9 mouse cellular contexts compared by ENCODE assay signal in the genomic region with DNA sequence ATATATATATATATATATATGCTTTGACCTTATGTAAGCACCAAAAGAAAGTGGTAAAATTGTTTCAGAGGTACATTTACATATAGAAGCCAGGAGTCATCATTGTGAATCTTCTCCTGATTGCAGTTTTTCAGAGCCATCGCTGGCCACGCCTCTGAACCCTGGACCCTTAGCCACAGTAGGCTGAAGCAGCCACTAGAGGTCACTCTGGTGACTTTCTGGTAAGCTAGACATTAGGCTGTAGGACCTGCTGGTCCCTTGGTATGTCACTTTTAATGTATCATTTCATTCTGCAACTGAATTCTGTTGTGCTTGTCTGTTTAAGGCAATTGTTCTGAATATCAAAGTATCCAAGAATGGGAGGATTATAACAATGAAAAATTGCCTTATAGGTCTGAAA. TPM values are rescaled to one million over a fixed set of nuclear protein-coding genes. Genes with fewer than 3 reads are reported as not detected.
A peak's percentile ranks its signal among the peaks of the same experiment; 100 is the strongest.
DNase-seq lines count a peak whose midpoint lies in the region; ATAC-seq and TF ChIP-seq lines count a peak whose summit lies in the region.
"Had no signal": no experiment of that assay in that cellular context is flagged by ENCODE, and none has a peak within 500 bp of the region (broad histone marks: within the 10 kb centered on the region; RNA-seq: fewer than 3 reads in every experiment).

No protein-coding gene starts in this region.

- TF ChIP-seq CTCF in kidney, adult 2 months (conservative IDR thresholded peaks at IDR 0.05; ENCODE audit: insufficient read depth, insufficient read length, low read depth, low read length), result peak; percentile 64
- peak; percentile 75 for TF ChIP-seq CTCF in liver, adult 2 months (IDR thresholded peaks at IDR 0.05; ENCODE audit: low read depth, low read length)

- H3K4me2 ChIP-seq in kidney, embryonic 14.5 days (replicated peaks; ENCODE audit: low read depth, low read length), result no peak overlapping the region
- H3K4me2 ChIP-seq: heart, embryonic 13.5 days; neural tube, embryonic 13.5 days had no signal

- no peak overlapping the region for H3K4me3 ChIP-seq in kidney, adult 2 months (ENCODE audit: insufficient read depth, low read depth, low read length)
- no peak overlapping the region for H3K4me3 ChIP-seq in kidney, embryonic 14.5 days (ENCODE audit: low read length)
- H3K4me3 ChIP-seq in liver, adult 2 months (ENCODE audit: insufficient read depth, low read depth, low read length), result no peak overlapping the region
- H3K4me3 ChIP-seq: heart, embryonic 13.5 days; neural tube, embryonic 13.5 days had no signal

- no peak overlapping the region for H3K9ac ChIP-seq in kidney, embryonic 14.5 days (ENCODE audit: low read depth, low read length)
- H3K9ac ChIP-seq in liver, adult 2 months (ENCODE audit: low read depth, low read length), result no peak overlapping the region
- H3K9ac ChIP-seq: heart, embryonic 13.5 days; neural tube, embryonic 13.5 days had no signal

- H3K27ac ChIP-seq in kidney, adult 2 months (ENCODE audit: insufficient read depth, low read depth, low read length), result no peak overlapping the region
- H3K27ac ChIP-seq in kidney, embryonic 14.5 days (ENCODE audit: low read depth, low read length), result no peak overlapping the region
- no peak overlapping the region for H3K27ac ChIP-seq in liver, adult 2 months (replicated peaks; ENCODE audit: insufficient read depth, low read depth, low read length)
- H3K27ac ChIP-seq: heart, embryonic 13.5 days; neural tube, embryonic 13.5 days had no signal

- no peaks in the 10 kb centered on the region for H3K27me3 ChIP-seq in kidney, adult 2 months (replicated peaks; ENCODE audit: control insufficient read depth, insufficient read depth, low read length)
- no peaks in the 10 kb centered on the region for H3K27me3 ChIP-seq in kidney, embryonic 14.5 days (ENCODE audit: control insufficient read depth, insufficient read depth, low read length)
- no peaks in the 10 kb centered on the region for H3K27me3 ChIP-seq in liver, adult 2 months (ENCODE audit: control insufficient read depth, insufficient read depth, low read length)
- H3K27me3 ChIP-seq: heart, embryonic 13.5 days; neural tube, embryonic 13.5 days had no signal

- WGBS in kidney, adult 2 months, result 11% methylated on average over 2 of the region's 2 CpGs
- 29% methylated on average over 2 of the region's 2 CpGs for WGBS in kidney, embryonic 14.5 days
- 11% methylated on average over 2 of the region's 2 CpGs for WGBS in liver, adult 2 months

- DNase-seq in kidney, adult 2 months, result peak; percentile 61
- peak; percentile 60 for DNase-seq in ES-CJ7 (ENCODE audit: low read depth, low spot score)
- peak; percentile 52 for DNase-seq in adrenal gland, postnatal 25 days
- DNase-seq in liver, adult 2 months (ENCODE audit: extremely low read depth, low read depth, low spot score), result peak; percentile 38
- peak; percentile 27 to 60 for DNase-seq in spleen, adult 18-20 months

- no peak for TF ChIP-seq POLR2A in kidney, adult 2 months (IDR thresholded peaks at IDR 0.05; ENCODE audit: low read depth, low read length)
- no peak for TF ChIP-seq POLR2A in liver, adult 2 months (IDR thresholded peaks at IDR 0.05; ENCODE audit: extremely low read depth, insufficient read depth, low read length)

- no peaks in the 10 kb centered on the region for H3K36me3 ChIP-seq in kidney, adult 2 months (ENCODE audit: control insufficient read depth, insufficient read depth, low read length)
- H3K36me3 ChIP-seq in kidney, embryonic 14.5 days (ENCODE audit: control insufficient read depth, insufficient read depth, low read length), result no peaks in the 10 kb centered on the region
- H3K36me3 ChIP-seq in liver, adult 2 months (ENCODE audit: control insufficient read depth, insufficient read depth, low read length), result no peaks in the 10 kb centered on the region
- H3K36me3 ChIP-seq: heart, embryonic 13.5 days; neural tube, embryonic 13.5 days had no signal

- H3K79me2 ChIP-seq in liver, adult 2 months (ENCODE audit: control insufficient read depth, insufficient read depth, low read length), result no peaks in the 10 kb centered on the region

- no peaks in the 10 kb centered on the region for H3K9me3 ChIP-seq in kidney, embryonic 14.5 days (ENCODE audit: control insufficient read depth, low read length)
- H3K9me3 ChIP-seq: heart, embryonic 13.5 days; neural tube, embryonic 13.5 days had no signal

- no peaks in the 10 kb centered on the region for H3K4me1 ChIP-seq in kidney, adult 2 months (ENCODE audit: control insufficient read depth, insufficient read depth, low read length)
- no peaks in the 10 kb centered on the region for H3K4me1 ChIP-seq in kidney, embryonic 14.5 days (ENCODE audit: control insufficient read depth, insufficient read depth, low read length)
- H3K4me1 ChIP-seq in liver, adult 2 months (ENCODE audit: control insufficient read depth, insufficient read depth, low read length), result no peaks in the 10 kb centered on the region; the same call in 1 of the 2 replicates
- H3K4me1 ChIP-seq: neural tube, embryonic 13.5 days had no signal

- ATAC-seq in kidney, embryonic 14.5 days (ENCODE audit: low FRiP score, low TSS enrichment), result no peak
- peak; percentile 83 for ATAC-seq in granulocyte monocyte progenitor cell, adult 5-6 weeks (replicated peaks; ENCODE audit: poor library complexity, severe bottlenecking)

RNA-seq across cellular contexts. Expression of gene Serpinb1c, which starts 2.6 kb away (rescaled TPM):
- polyA plus RNA-seq in kidney, adult 2 months (2012; rRNA removed), result 0.11 TPM in 1 of 2 replicates, not detected in the other
- not detected in 2 replicates for polyA plus RNA-seq in kidney, embryonic 14.5 days (2014; fragmentation: Nextera tagmentation; extraction: Ambion mirVana)
- not detected in 2 replicates for total RNA-seq in adrenal gland, postnatal 25 days (2021)
- not detected in 2 replicates for total RNA-seq in granulocyte monocyte progenitor cell, adult 5-6 weeks (2014; fragmentation: Nextera tagmentation)
- not detected in 2 replicates for total RNA-seq in granulocyte monocyte progenitor cell, adult 5-6 weeks (2017)
- 0.28 TPM in 1 of 2 replicates, not detected in the other for total RNA-seq in liver, adult 2 months (2014; rRNA removed)
- 0.15 TPM in 1 of 2 replicates, not detected in the other for polyA plus RNA-seq in liver, adult 2 months (2012; rRNA removed)
- polyA plus RNA-seq: neural tube, embryonic 13.5 days had no signal

RNA-seq across cellular contexts. Expression of gene Serpinb1a, which starts 49.7 kb away (rescaled TPM):
- 6.9 and 7.7 TPM in 2 replicates for polyA plus RNA-seq in kidney, adult 2 months (2012; rRNA removed)
- polyA plus RNA-seq in kidney, embryonic 14.5 days (2014; fragmentation: Nextera tagmentation; extraction: Ambion mirVana), result 6.6 and 7.9 TPM in 2 replicates
- total RNA-seq in adrenal gland, postnatal 25 days (2021), result 103 and 180 TPM in 2 replicates
- total RNA-seq in granulocyte monocyte progenitor cell, adult 5-6 weeks (2014; fragmentation: Nextera tagmentation), result 232 and 310 TPM in 2 replicates
- 511 and 544 TPM in 2 replicates for total RNA-seq in granulocyte monocyte progenitor cell, adult 5-6 weeks (2017)
- 6.7 and 11.2 TPM in 2 replicates for total RNA-seq in liver, adult 2 months (2014; rRNA removed)
- 4.7 and 5.1 TPM in 2 replicates for polyA plus RNA-seq in liver, adult 2 months (2012; rRNA removed)
